Mouse (Mus musculus) cortical plate, adult 2 months (tissue): ENCODE measurements around the gene Stard5.

Source experiments
- CTCF ChIP-seq: fragments of 200-500 bp; IDR thresholded peaks from 2 replicates; pipeline ENCODE4 v1.5.1; 2011; ENCODE audit warnings: mild to moderate bottlenecking, control low read depth, low read length; ENCODE audit not compliant: insufficient read depth; ENCODE audit errors: extremely low read depth
- POLR2A ChIP-seq: fragments of 200-500 bp; IDR thresholded peaks from 2 replicates; pipeline ENCODE4 v1.6.1; 2011; ENCODE audit warnings: mild to moderate bottlenecking, low read length, control low read depth; ENCODE audit not compliant: insufficient read depth; ENCODE audit errors: extremely low read depth

DNA sequence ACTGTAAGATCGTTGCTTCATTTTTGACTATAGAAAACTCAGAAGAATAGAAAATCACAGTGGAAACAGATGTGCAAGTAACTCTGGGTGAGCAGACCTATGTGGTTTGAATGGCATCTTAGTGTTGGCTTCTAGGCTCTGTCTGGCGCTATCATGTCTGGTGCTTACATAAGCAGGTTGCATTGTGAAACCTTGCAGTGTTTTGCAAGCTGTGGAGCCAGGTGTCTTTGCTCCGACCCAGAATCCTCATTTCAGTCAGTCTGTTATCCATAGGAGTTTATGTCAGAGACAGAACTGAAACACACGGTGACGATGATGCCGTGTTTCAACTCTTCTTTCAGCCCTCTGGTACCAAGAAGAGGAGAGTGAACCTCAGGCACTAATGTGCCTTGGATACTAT lies 2.1 kb downstream of the Stard5 start:
- TF ChIP-seq CTCF (no peak), POLR2A (no peak)
